Mouse (Mus musculus) liver, embryonic 12.5 days (tissue): ENCODE measurements at regions not wholly inside any gene's neighbourhood (a gene's known extent, or its start where the extent isn't known, plus 50 kb on each side); places are given as distances from the start of the nearest gene placed in this dataset.

ENCODE experiments used
- ATAC-seq: fragments of 200-750 bp; cut with Nextera tagmentation; 2 replicates; pipeline ENCODE4 v1.8.0; 2017; ENCODE audit warnings: moderate number of reproducible peaks, mild to moderate bottlenecking, moderate library complexity
- H3K27ac ChIP-seq: fragments of 300-500 bp; sonication (generic); 2 replicates; pipeline ENCODE4 v1.5.1; 2016; ENCODE audit warnings: mild to moderate bottlenecking
- H3K27me3 ChIP-seq: fragments of 300-500 bp; sonication (generic); replicated peaks from 2 replicates; pipeline ENCODE4 v1.6.1; 2016; ENCODE audit warnings: mild to moderate bottlenecking, moderate library complexity
- H3K36me3 ChIP-seq: fragments of 300-500 bp; sonication (generic); 2 replicates; pipeline ENCODE4 v1.6.1; 2016; ENCODE audit warnings: mild to moderate bottlenecking, moderate library complexity
- H3K4me1 ChIP-seq: fragments of 300-500 bp; sonication (generic); 2 replicates; pipeline ENCODE4 v1.6.1; 2016
- H3K4me2 ChIP-seq: fragments of 300-500 bp; sonication (generic); 2 replicates; pipeline ENCODE4 v1.6.1; 2016; ENCODE audit warnings: mild to moderate bottlenecking, moderate library complexity
- H3K4me3 ChIP-seq: fragments of 300-500 bp; sonication (generic); 2 replicates; pipeline ENCODE4 v1.5.1; 2016; ENCODE audit warnings: mild to moderate bottlenecking, moderate library complexity
- H3K9ac ChIP-seq: fragments of 300-500 bp; sonication (generic); 2 replicates; pipeline ENCODE4 v1.6.1; 2016; ENCODE audit warnings: mild to moderate bottlenecking, moderate library complexity
- H3K9me3 ChIP-seq: fragments of 300-500 bp; sonication (generic); replicated peaks from 2 replicates; pipeline ENCODE4 v1.6.1; 2016; ENCODE audit warnings: mild to moderate bottlenecking, moderate library complexity
- WGBS: fragments of 180-500 bp; shearing (Covaris S2); methylation state at CpG from one replicate; pipeline ENCODE4 v1.1.7; 2016; ENCODE audit not compliant: insufficient replicate concordance; 5-methylcytosine and 5-hydroxymethylcytosine counted together

DNA sequence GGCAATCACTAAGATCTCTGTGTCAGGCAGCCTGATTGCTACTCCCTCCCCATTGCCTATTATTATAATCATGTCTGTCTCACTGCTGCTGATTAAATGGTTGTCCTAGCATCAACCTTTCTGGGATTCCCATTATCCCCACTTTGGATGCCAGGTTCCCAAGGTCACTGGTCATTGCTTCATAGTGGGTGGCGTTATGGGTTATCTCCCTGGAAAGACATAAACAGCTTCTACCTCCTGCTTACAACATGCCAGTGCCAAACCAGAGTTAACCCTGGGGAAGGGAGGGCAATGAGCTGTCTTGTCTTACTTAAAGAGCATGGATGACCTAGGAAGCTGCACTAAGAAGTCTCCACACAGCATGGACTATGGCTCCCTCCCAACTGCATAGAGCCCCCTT is 136.9 kb downstream of the Uaca start:
- 41% methylated on average over 1 of the region's 1 CpGs for WGBS
- Histone ChIP-seq H3K4me1 (no peaks in the 10 kb centered on the region), H3K9ac (no peak overlapping the region), H3K36me3 (no peaks in the 10 kb centered on the region), H3K4me2 (no peak overlapping the region), H3K9me3 (no peaks in the 10 kb centered on the region), H3K4me3 (no peak overlapping the region), H3K27ac (no peak overlapping the region), H3K27me3 (no peaks in the 10 kb centered on the region; the same call in 1 of the 2 replicates)
- ATAC-seq = no peak

GRCm38 (mm10) chr9:60936937-60937336 is 142.6 kb downstream of the Uaca start:
- H3K4me3 ChIP-seq = no peak overlapping the region
- H3K36me3 ChIP-seq = no peaks in the 10 kb centered on the region
- peaks cover 10% of the 10 kb centered on the region; the same call in 1 of the 2 replicates for H3K27me3 ChIP-seq
- no peak overlapping the region for H3K9ac ChIP-seq
- H3K9me3 ChIP-seq = no peaks in the 10 kb centered on the region
- 43% methylated on average over 9 of the region's 9 CpGs for WGBS
- no peaks in the 10 kb centered on the region for H3K4me1 ChIP-seq
- no peak overlapping the region for H3K4me2 ChIP-seq
- H3K27ac ChIP-seq = no peak overlapping the region
- ATAC-seq = no peak

DNA sequence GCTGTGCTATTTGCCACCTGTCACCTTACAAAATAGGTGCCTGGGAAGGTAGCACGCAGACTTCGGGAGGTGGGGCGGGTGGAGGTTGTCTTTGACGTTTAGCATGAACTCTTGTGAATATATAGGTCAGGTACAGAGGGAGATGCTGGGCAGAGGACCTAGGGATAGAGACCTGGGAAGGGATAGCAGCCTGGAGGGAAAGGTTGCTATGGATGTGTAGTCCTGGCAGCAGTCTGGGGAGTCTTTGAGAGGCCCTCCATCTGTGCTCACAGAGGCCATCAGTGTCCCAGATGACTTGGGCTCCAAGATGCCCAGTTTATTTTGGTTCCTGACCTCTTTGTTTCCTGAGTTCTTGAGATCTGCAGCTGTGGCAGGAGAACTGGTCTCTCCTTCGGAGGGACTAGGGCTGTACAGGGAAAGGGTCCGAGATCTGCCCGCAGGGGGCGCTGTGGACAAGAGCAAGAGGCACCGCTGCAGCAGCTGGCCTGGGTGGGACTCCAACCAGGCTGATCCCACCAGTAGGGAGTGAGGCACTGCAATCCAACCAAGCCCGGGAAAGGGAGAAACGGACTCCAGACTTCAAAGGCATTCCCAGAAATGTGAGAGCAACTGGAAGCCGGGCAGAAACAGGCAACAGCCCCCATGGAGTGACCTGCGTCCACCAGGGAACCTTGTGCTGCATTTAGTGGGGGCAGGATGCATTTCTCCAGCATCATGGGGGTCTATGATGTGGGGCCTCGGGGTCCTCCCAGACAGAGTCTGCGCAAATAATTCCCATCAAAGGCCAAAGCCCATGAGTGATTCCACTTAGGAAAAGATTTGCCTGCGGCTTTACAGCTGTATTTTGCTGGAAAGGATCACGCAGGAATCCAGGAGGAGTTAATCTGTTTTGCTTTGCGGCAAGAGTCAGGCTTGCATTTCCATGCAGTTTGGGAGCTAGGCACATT is 145.8 kb downstream of the Uaca start:
- no peak overlapping the region for H3K27ac ChIP-seq
- no peaks in the 10 kb centered on the region for H3K9me3 ChIP-seq
- H3K36me3 ChIP-seq = no peaks in the 10 kb centered on the region
- no peak overlapping the region for H3K4me3 ChIP-seq
- no peak for ATAC-seq
- no peak overlapping the region for H3K9ac ChIP-seq
- no peaks in the 10 kb centered on the region for H3K4me1 ChIP-seq
- WGBS = 26% methylated on average over 18 of the region's 18 CpGs
- no peak overlapping the region for H3K4me2 ChIP-seq
- H3K27me3 ChIP-seq = peaks cover 14% of the 10 kb centered on the region; the same call in 1 of the 2 replicates

GRCm38 (mm10) chr9:60947363-60947762 is 153.0 kb downstream of the Uaca start:
- 62% methylated on average over 15 of the region's 15 CpGs for WGBS
- no peak overlapping the region for H3K27ac ChIP-seq
- no peak for ATAC-seq
- H3K9ac ChIP-seq = no peak overlapping the region
- H3K9me3 ChIP-seq = no peaks in the 10 kb centered on the region
- no peaks in the 10 kb centered on the region for H3K4me1 ChIP-seq
- H3K4me3 ChIP-seq = no peak overlapping the region
- H3K36me3 ChIP-seq = no peaks in the 10 kb centered on the region
- H3K4me2 ChIP-seq = no peak overlapping the region
- 0 out of 2 replicates have a peak, but pooled peaks cover 13% of the 10 kb centered on the region for H3K27me3 ChIP-seq

- Histone ChIP-seq H3K9ac (no peak overlapping the region), H3K27ac (no peak overlapping the region), H3K27me3 (0 out of 2 replicates have a peak, but pooled peaks cover 13% of the 10 kb centered on the region), H3K4me3 (no peak overlapping the region), H3K9me3 (no peaks in the 10 kb centered on the region), H3K36me3 (no peaks in the 10 kb centered on the region), H3K4me2 (no peak overlapping the region), H3K4me1 (no peaks in the 10 kb centered on the region)
- ATAC-seq = no peak
- WGBS = 63% methylated on average over 10 of the region's 10 CpGs
These were observed 154.3 kb downstream of the Uaca start for GRCm38 (mm10) chr9:60948531-60949070.

DNA sequence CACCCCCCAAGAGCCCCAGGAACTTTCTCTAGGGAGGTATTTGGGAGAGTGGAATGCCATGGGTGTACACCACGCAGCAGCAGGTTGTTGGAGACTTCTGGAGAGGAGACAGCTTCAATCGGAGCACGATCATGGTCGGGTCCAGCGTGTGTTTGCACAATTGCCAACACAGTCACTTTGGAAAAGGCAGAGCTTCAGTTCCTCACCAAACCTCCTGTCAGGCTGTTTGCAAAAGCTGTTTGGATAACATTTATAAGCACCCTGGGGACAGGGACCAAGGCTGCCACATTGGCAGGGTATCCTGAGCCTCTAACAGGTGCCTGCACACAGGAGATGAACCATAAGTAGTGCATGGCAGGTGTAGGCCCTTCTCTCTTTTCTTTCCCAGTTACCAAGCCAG is 155.8 kb downstream of the Uaca start:
- H3K9ac ChIP-seq = no peak overlapping the region
- no peak overlapping the region for H3K4me3 ChIP-seq
- ATAC-seq = no peak
- no peaks in the 10 kb centered on the region for H3K4me1 ChIP-seq
- WGBS = 73% methylated on average over 5 of the region's 5 CpGs
- no peaks in the 10 kb centered on the region for H3K9me3 ChIP-seq
- no peak overlapping the region for H3K4me2 ChIP-seq
- H3K36me3 ChIP-seq = no peaks in the 10 kb centered on the region
- H3K27ac ChIP-seq = no peak overlapping the region
- 0 out of 2 replicates have a peak, but pooled peaks cover 9% of the 10 kb centered on the region for H3K27me3 ChIP-seq

GRCm38 (mm10) chr9:60951071-60951561 is 156.8 kb downstream of the Uaca start:
- H3K27me3 ChIP-seq = 0 out of 2 replicates have a peak, but pooled peaks cover 9% of the 10 kb centered on the region
- no peaks in the 10 kb centered on the region for H3K4me1 ChIP-seq
- no peaks in the 10 kb centered on the region for H3K36me3 ChIP-seq
- H3K4me3 ChIP-seq = no peak overlapping the region
- 46% methylated on average over 10 of the region's 10 CpGs for WGBS
- no peaks in the 10 kb centered on the region for H3K9me3 ChIP-seq
- no peak overlapping the region for H3K9ac ChIP-seq
- H3K4me2 ChIP-seq = no peak overlapping the region
- ATAC-seq = no peak
- H3K27ac ChIP-seq = no peak overlapping the region

GRCm38 (mm10) chr9:60957438-60957837 is 163.1 kb downstream of the Uaca start:
- Histone ChIP-seq H3K27me3 (no peaks in the 10 kb centered on the region), H3K9me3 (no peaks in the 10 kb centered on the region), H3K27ac (no peak overlapping the region), H3K4me1 (no peaks in the 10 kb centered on the region), H3K4me2 (no peak overlapping the region), H3K9ac (no peak overlapping the region), H3K4me3 (no peak overlapping the region), H3K36me3 (no peaks in the 10 kb centered on the region)
- ATAC-seq = no peak
- whole genome bisulfite sequencing = 62% methylated on average over 5 of the region's 5 CpGs

GRCm38 (mm10) chr9:60959537-60959936 is 165.2 kb downstream of the Uaca start:
- WGBS = 72% methylated on average over 6 of the region's 6 CpGs
- Histone ChIP-seq H3K4me3 (no peak overlapping the region), H3K27me3 (no peaks in the 10 kb centered on the region), H3K9ac (no peak overlapping the region), H3K9me3 (no peaks in the 10 kb centered on the region), H3K36me3 (no peaks in the 10 kb centered on the region), H3K4me2 (no peak overlapping the region), H3K4me1 (no peaks in the 10 kb centered on the region), H3K27ac (no peak overlapping the region)
- ATAC-seq = no peak

DNA sequence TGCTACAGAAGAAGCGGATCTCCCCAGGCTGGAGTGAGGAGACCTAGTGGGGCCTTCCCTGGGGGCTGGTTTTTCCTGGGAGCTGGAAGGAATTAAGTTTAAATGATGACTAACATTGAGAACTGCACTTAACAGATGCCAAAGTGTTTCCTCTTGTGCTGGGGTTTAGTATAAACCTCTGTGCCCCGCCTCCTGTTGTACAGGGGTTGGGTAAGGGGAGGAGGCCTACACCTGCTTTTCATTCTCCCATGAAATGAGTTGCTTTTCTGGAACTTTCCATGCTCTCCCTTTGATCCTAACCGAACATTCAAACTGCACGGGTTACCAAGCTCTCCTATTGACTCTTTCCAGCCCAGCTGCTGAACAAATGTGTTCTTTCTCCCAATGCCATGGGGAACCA is 167.7 kb downstream of the Uaca start:
- Histone ChIP-seq H3K27ac (no peak overlapping the region), H3K4me2 (no peak overlapping the region), H3K4me1 (no peaks in the 10 kb centered on the region), H3K27me3 (no peaks in the 10 kb centered on the region), H3K4me3 (no peak overlapping the region), H3K9ac (no peak overlapping the region), H3K9me3 (no peaks in the 10 kb centered on the region), H3K36me3 (no peaks in the 10 kb centered on the region)
- no peak for ATAC-seq
- 69% methylated on average over 4 of the region's 4 CpGs for WGBS

DNA sequence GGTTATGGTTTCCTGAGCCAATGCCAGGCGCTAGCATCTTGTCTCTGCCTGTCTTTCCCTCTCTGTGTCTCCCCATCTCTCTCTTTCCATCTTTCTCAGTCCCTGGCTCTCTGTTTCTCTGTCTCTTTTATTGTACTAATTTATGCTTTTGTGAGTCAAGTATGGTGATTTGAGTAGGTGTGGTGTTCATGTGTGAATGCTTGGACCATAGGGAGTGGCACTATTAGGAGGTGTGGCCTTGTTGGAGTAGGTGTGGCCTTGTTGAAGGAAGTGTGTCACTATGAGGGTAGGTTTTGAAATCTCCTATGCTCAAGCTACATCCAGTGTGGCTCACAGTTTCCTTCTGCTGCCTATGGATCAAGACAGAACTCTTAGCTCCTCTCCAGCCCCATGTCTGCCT is 171.3 kb downstream of the Uaca start:
- Histone ChIP-seq H3K27ac (no peak overlapping the region), H3K4me2 (no peak overlapping the region), H3K4me3 (no peak overlapping the region), H3K36me3 (no peaks in the 10 kb centered on the region), H3K4me1 (no peaks in the 10 kb centered on the region), H3K9ac (no peak overlapping the region), H3K9me3 (no peaks in the 10 kb centered on the region), H3K27me3 (no peaks in the 10 kb centered on the region)
- WGBS = 33% methylated on average over 1 of the region's 1 CpGs
- no peak for ATAC-seq

GRCm38 (mm10) chr9:60968281-60969031 is 174.1 kb downstream of the Uaca start:
- no peaks in the 10 kb centered on the region for H3K36me3 ChIP-seq
- H3K4me2 ChIP-seq = no peak overlapping the region
- no peaks in the 10 kb centered on the region for H3K9me3 ChIP-seq
- H3K9ac ChIP-seq = no peak overlapping the region
- H3K4me3 ChIP-seq = no peak overlapping the region
- H3K27ac ChIP-seq = no peak overlapping the region
- no peaks in the 10 kb centered on the region for H3K27me3 ChIP-seq
- H3K4me1 ChIP-seq = no peaks in the 10 kb centered on the region
- no peak for ATAC-seq
- WGBS = 55% methylated on average over 4 of the region's 4 CpGs
